Mouse (Mus musculus) C2C12 (cell line): ENCODE results near the gene Tnfrsf8. TPM values are rescaled to one million over a fixed set of nuclear protein-coding genes. Genes with fewer than 3 reads are reported as not detected.
"Not testable (repeated sequence)": the region's sequence is repeated elsewhere in the genome, so short reads cannot be mapped to it uniquely, and the experiment has no call there.

Experiments
- H3K27me3 ChIP-seq: one replicate; pipeline ENCODE4 v1.6.1; 2011; ENCODE audit not compliant: control insufficient read depth, insufficient read depth, insufficient read length
- H3K36me3 ChIP-seq: one replicate; pipeline ENCODE4 v1.6.1; 2011; ENCODE audit not compliant: control insufficient read depth, insufficient read depth
- H3K4me3 ChIP-seq: one replicate; pipeline ENCODE4 v1.5.1; 2011; ENCODE audit warnings: mild to moderate bottlenecking, control low read depth; ENCODE audit not compliant: poor library complexity, insufficient read depth, severe bottlenecking
- H3K79me2 ChIP-seq: one replicate; pipeline ENCODE4 v1.6.1; 2011; ENCODE audit not compliant: control insufficient read depth, insufficient read depth
- H3K79me3 ChIP-seq: one replicate; pipeline ENCODE4 v1.6.1; 2011; ENCODE audit warnings: low read depth, control low read depth
- H3ac ChIP-seq: one replicate; pipeline ENCODE3; 2011; ENCODE audit warnings: low read depth; ENCODE audit not compliant: control insufficient read depth, insufficient read length
- CEBPB ChIP-seq: IDR thresholded peaks from one replicate; pipeline ENCODE4 v1.6.1; 2011; ENCODE audit warnings: low read depth, mild to moderate bottlenecking, control low read depth, moderate library complexity
- CTCF ChIP-seq: IDR thresholded peaks from one replicate; pipeline ENCODE4 v1.5.1; 2011; ENCODE audit not compliant: control insufficient read depth, insufficient read depth, insufficient read length
- FOSL1 ChIP-seq: IDR thresholded peaks from one replicate; pipeline ENCODE4 v1.8.0; 2011; ENCODE audit warnings: mild to moderate bottlenecking, low read length; ENCODE audit not compliant: poor library complexity, insufficient read depth, severe bottlenecking
- MAX ChIP-seq: IDR thresholded peaks from one replicate; pipeline ENCODE4 v1.6.1; 2011; ENCODE audit warnings: mild to moderate bottlenecking, control low read depth
- MYOD1 ChIP-seq: IDR thresholded peaks from one replicate; pipeline ENCODE4 v1.6.1; 2011; ENCODE audit warnings: low read depth; ENCODE audit not compliant: control insufficient read depth, insufficient read length
- MYOG ChIP-seq: IDR thresholded peaks from one replicate; pipeline ENCODE4 v1.6.1; 2011; ENCODE audit not compliant: control insufficient read depth, insufficient read length; ENCODE audit errors: extremely low read depth
- USF1 ChIP-seq: IDR thresholded peaks from one replicate; pipeline ENCODE4 v1.6.1; 2011; ENCODE audit warnings: low read depth, mild to moderate bottlenecking, control low read depth, moderate library complexity
- long read RNA-seq, 2 experiments: library from polyadenylated mRNA; unstranded; transcript quantifications; one replicate each; pipeline ENCODE4 v2.0.0; 2019 to 2020
- polyA plus RNA-seq: library from polyadenylated mRNA; unstranded; fragments of >200 nt; fragmentation: generic; extraction: Trizol; gene quantifications from one replicate; pipeline ENCODE4 v1.2.1, GENCODE M21; 2012; ENCODE audit warnings: missing spikeins

Tnfrsf8 gene
- polyA plus RNA-seq, result not detected
- long read RNA-seq, experiment 1, result 0 reads
- long read RNA-seq, experiment 2, result 0 reads

- H3K4me3 ChIP-seq, result no peak within 1 kb of the TSS
- H3K79me2 ChIP-seq, result no peaks in the 10 kb centered on the region
- TF ChIP-seq FOSL1 (no peak), MYOD1 (no peak), CEBPB (no peak), MYOG (no peak), USF1 (no peak), MAX (no peak), CTCF (no peak)
- no peaks in the 10 kb centered on the region for H3K27me3 ChIP-seq
- H3K36me3 ChIP-seq, result no peaks in the 10 kb centered on the region
- no peaks in the 10 kb centered on the region for H3K79me3 ChIP-seq
- no peak within 1 kb of the TSS for H3ac ChIP-seq
Observed at GRCm38 (mm10) chr4:145314836-145315467, at the start of gene Tnfrsf8. Tnfrsf8 (minus strand) TSS chr4:145315164.

DNA sequence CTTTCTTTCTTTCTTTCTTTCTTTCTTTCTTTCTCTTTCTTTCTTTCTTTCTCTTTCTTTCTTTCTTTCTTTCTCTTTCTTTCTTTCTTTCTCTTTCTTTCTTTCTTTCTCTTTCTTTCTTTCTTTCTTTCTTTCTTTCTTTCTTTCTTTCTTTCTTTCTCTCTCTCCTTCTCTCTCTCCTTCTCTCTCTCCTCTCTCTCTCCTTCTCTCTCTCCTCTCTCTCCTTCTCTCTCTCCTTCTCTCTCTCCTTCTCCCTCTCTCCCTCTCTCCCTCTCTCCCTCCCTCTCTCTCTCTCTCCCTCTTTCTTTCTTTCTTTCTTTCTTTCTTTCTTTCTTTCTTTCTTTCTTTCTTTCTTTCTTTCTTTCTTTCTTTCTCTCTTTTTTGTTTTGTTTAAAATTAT lies 46.7 kb upstream of the Tnfrsf8 start:
- H3K27me3 ChIP-seq, H3K79me2 ChIP-seq, H3ac ChIP-seq, H3K4me3 ChIP-seq, H3K79me3 ChIP-seq, H3K36me3 ChIP-seq: not testable (repeated sequence)

DNA sequence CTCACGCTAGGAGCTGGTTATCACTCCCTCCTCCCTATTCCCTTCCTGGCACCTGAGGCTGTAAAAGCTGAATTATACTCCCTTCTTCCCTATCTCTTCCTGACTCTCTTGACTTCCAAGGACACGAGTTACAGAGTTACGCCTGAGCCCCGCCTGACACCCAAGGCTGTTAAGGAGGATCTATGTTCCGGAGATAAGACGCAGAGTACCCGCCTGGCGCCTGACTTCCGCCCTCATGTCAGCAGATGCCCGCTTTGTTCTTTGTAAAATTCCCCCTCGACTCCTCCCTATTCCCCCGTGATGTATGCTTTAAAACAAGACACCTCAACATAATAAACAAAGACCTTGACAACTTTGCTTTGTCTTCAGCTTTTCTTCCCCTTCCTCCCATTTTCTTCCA lies 46.1 kb upstream of the Tnfrsf8 start:
- no peaks in the 10 kb centered on the region for H3K79me3 ChIP-seq
- no peaks in the 10 kb centered on the region for H3K27me3 ChIP-seq
- H3ac ChIP-seq, result no peak overlapping the region
- H3K36me3 ChIP-seq, result no peaks in the 10 kb centered on the region
- H3K79me2 ChIP-seq, result no peaks in the 10 kb centered on the region
- TF ChIP-seq MAX (no peak), CTCF (no peak)
- no peak overlapping the region for H3K4me3 ChIP-seq

- no peak overlapping the region for H3ac ChIP-seq
- H3K79me2 ChIP-seq, result no peaks in the 10 kb centered on the region
- no peaks in the 10 kb centered on the region for H3K79me3 ChIP-seq
- TF ChIP-seq CEBPB (no peak), USF1 (no peak), MAX (no peak), MYOD1 (no peak), MYOG (no peak), FOSL1 (no peak), CTCF (no peak)
- H3K36me3 ChIP-seq, result no peaks in the 10 kb centered on the region
- H3K27me3 ChIP-seq, result no peaks in the 10 kb centered on the region
- H3K4me3 ChIP-seq, result no peak overlapping the region
Observed at GRCm38 (mm10) chr4:145360567-145360966, 45.6 kb upstream of the Tnfrsf8 start.

DNA sequence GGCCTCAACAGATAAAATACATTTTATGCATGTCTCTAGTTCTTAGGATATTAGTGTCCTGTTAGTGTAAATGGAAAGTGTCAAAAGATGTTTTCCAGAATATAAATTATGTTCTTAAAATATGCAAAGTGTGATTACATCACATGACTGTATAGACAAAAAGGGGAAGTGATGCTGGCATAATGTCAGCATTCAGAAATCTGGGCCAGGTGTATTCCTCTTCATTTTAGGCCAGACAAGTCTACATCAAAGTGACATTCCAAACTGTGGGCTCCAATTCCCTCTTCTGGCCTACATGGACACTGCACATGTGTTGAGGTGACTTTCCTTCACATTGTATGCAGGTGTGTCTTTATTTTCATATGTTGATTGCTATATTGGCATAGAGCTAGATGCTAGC lies 41.3 kb upstream of the Tnfrsf8 start:
- no peak overlapping the region for H3K4me3 ChIP-seq
- no peak overlapping the region for H3ac ChIP-seq
- no peaks in the 10 kb centered on the region for H3K27me3 ChIP-seq
- H3K79me3 ChIP-seq, result no peaks in the 10 kb centered on the region
- TF ChIP-seq USF1 (no peak), MAX (no peak), FOSL1 (no peak), CTCF (no peak), CEBPB (no peak), MYOG (no peak), MYOD1 (no peak)
- H3K79me2 ChIP-seq, result no peaks in the 10 kb centered on the region
- no peaks in the 10 kb centered on the region for H3K36me3 ChIP-seq

DNA sequence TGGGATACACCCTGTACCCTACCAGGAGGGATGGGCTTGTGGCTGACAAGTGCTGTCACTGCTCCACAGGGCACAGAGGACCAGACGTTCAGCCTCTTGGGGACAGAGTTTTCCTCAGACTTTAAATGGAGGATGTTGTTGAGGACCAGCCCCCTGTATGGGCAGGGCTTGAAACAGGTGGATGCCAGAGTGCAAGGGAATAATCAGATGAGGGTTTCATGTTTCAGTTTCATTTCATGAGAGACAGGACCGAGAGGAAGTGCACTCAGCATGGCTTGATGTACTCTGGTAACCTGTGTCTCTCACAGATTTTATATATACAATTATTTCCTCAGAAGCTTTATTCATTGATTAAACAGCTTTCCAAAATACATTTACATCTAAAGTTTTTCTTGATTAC lies 38.9 kb upstream of the Tnfrsf8 start:
- TF ChIP-seq CTCF, result no peak
- Histone ChIP-seq H3K27me3 (no peaks in the 10 kb centered on the region), H3K4me3 (no peak overlapping the region), H3ac (no peak overlapping the region), H3K79me3 (no peaks in the 10 kb centered on the region), H3K79me2 (no peaks in the 10 kb centered on the region), H3K36me3 (no peaks in the 10 kb centered on the region)

- H3K36me3 ChIP-seq, result no peaks in the 10 kb centered on the region
- no peaks in the 10 kb centered on the region for H3K79me3 ChIP-seq
Observed at GRCm38 (mm10) chr4:145344948-145345347, 30.0 kb upstream of the Tnfrsf8 start.

More at GRCm38 (mm10) chr4:145344948-145345347, 30.0 kb upstream of the Tnfrsf8 start:
- Histone ChIP-seq H3K4me3 (no peak overlapping the region), H3ac (no peak overlapping the region), H3K79me2 (no peaks in the 10 kb centered on the region), H3K27me3 (no peaks in the 10 kb centered on the region)
- TF ChIP-seq FOSL1, result no peak
- TF ChIP-seq MAX, result no peak
- no peak for TF ChIP-seq MYOG
- TF ChIP-seq CTCF, result no peak
- TF ChIP-seq MYOD1, result no peak
- no peak for TF ChIP-seq CEBPB
- no peak for TF ChIP-seq USF1
